In genomic region chr5:120813023-120813422, GRCm38 (mm10) we compare ENCODE assay signal across 1 mouse cellular context.
TF ChIP-seq lines count a peak whose summit lies in the region.

No protein-coding gene starts in this region.

TF ChIP-seq in MEL, 35 proteins besides CTCF, POLR2A, EP300 and RAD21 (continued from another document):
- TF ChIP-seq MYB (IDR thresholded peaks at IDR 0.05; ENCODE audit: low read depth, low read length) (no peak), MXI1 (IDR thresholded peaks at IDR 0.05; ENCODE audit: low read depth, low read length) (no peak), ZMIZ1 (IDR thresholded peaks at IDR 0.05; ENCODE audit: low read depth, low read length) (no peak), RCOR1 (IDR thresholded peaks at IDR 0.05; ENCODE audit: low read depth, low read length) (no peak)
